Mouse (Mus musculus): Measurements from ENCODE around the gene Tmeff2.
"Not testable (repeated sequence)": the region's sequence is repeated elsewhere in the genome, so short reads cannot be mapped to it uniquely, and the experiment has no call there.

Gene Tmeff2

DNA sequence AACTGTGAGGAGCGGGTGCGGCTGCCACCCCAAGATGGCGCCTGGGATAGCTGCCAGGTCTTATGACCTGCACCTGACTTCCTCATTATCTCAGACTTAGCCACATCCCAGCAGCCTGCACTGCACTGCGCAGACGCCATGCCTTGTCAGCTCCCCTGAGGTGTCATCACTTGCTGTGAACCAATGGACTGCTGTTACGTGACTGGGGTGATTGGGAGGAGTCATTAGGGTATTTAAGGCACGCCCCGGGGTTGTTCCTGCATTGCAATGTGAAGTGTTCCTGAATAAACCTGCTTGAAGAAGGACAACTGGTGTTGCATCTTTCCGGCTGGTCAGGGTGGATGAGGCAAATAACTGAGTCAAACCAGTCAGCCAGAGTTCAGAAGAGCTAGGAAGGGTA, at the start of gene Tmeff2:
Gene Tmeff2, plus strand, starts transcription at position 262 of the 400 bp plus-strand sequence.
- DNase-seq = not testable (repeated sequence)

GRCm38 (mm10) chr1:50861515-50861914, 38.9 kb upstream of the Tmeff2 start:
- no peak for DNase-seq

- peak; percentile 93 for DNase-seq
These were observed 2.8 kb upstream of the Tmeff2 start for GRCm38 (mm10) chr1:50897696-50898095.

- DNase-seq = peak; percentile 34
These were observed 24.4 kb downstream of the Tmeff2 start for GRCm38 (mm10) chr1:50924838-50925355.

DNA sequence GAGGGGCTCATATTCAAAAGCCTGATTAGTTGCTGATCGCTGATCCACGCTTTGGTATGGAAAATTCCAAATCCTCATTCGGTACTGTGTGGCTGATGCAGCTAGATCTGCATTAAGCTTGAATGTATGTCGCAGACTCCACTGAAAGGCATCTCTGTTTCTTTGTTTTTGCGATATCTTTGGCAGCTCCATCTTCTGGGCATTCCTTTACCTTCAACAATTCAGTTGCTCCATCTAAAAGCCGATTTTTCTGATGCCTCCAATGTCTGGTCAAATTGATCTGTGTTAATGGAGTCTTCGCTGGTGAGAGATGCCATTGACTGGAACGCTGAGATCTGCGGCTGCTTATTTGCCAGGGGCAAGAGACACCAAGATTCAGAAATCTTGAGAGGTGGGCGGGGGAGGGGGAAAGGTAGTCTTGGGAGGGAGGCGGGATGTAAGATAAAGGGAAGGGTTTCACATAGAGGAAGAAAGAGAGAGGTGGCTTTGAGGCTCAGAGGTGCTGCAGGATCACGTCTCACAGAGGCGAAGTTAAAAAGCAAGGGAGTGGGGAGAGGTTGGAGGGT, 25.0 kb downstream of the Tmeff2 start:
- DNase-seq = peak; percentile 53

- peak; percentile 45 for DNase-seq
These were observed 26.1 kb downstream of the Tmeff2 start for GRCm38 (mm10) chr1:50926374-50927060.

GRCm38 (mm10) chr1:50927077-50927611, 26.7 kb downstream of the Tmeff2 start:
- DNase-seq = peak; percentile 98

GRCm38 (mm10) chr1:50927679-50928187, 27.3 kb downstream of the Tmeff2 start:
- no peak for DNase-seq

GRCm38 (mm10) chr1:50928776-50929175, 28.3 kb downstream of the Tmeff2 start:
- DNase-seq = peak; percentile 38

GRCm38 (mm10) chr1:50935076-50935475, 34.6 kb downstream of the Tmeff2 start:
- DNase-seq = peak; percentile 41

GRCm38 (mm10) chr1:50935484-50935883, 35.0 kb downstream of the Tmeff2 start:
- no peak for DNase-seq

DNA sequence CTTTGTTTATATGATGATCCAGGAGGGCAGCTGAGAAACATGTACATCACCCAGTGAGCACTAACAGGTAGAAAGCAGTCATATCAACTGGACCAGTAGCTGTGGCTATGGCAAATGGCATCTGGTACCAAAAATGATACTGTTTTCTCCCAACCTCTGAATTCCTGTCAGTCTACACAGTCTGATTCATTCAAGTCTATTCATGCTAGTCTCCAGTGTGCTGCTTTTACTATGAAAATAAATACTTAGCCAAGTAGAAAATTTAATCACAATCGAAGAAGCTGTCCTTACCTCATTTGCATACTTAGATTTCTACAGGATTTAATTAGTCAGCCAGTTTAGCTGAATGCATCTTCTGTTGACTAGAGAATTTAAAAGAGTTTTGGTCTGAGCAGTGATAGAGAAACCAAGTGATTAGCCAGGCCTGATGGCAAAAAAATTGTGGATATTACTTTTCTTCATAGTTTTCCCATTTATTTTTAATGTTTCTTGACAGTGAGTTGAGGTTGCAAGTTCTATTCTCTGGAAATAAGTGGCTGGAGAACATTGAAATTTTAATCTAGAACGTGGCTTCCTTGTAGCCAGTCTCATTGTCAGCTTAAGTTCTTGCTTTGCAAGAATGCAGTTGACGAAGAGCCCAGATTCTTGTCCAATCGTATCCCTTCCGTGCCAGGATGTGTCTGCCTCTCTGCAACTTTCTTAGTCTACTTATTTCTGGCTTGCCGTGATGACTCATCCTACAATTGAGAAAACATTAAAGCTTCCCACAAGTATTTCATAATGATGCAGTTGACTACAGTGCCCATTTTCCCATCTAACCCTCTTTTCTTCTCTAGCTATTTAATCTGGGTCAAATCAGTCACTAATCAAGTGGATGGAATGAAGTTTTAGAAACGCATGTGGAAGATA, 39.9 kb downstream of the Tmeff2 start:
- DNase-seq = peak; percentile 7

DNA sequence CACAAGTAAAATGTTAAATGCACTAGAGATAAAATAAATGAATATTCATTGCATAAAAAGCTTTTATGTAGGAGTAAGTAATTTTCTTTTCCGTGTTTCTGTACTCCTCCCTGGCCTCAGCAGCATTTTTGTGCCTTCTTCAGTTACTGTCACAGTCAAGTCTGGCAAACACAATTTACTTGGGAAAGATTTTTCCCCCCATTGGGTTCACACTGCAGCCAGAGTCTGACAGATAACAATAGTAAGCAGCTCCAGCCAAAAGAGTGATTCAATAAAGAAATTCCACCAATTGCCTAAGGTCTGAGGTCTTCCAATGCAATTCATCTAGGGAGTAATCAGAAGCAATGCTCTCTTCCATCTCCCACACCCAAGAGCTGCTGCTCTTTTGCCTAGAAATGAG, 48.1 kb downstream of the Tmeff2 start:
- DNase-seq = no peak

- DNase-seq = no peak
These were observed 58.4 kb downstream of the Tmeff2 start for GRCm38 (mm10) chr1:50958844-50959243.

GRCm38 (mm10) chr1:50961954-50962648, 61.7 kb downstream of the Tmeff2 start:
- peak; percentile 74 for DNase-seq

- no peak for DNase-seq
These were observed 62.2 kb downstream of the Tmeff2 start for GRCm38 (mm10) chr1:50962649-50963000.

DNA sequence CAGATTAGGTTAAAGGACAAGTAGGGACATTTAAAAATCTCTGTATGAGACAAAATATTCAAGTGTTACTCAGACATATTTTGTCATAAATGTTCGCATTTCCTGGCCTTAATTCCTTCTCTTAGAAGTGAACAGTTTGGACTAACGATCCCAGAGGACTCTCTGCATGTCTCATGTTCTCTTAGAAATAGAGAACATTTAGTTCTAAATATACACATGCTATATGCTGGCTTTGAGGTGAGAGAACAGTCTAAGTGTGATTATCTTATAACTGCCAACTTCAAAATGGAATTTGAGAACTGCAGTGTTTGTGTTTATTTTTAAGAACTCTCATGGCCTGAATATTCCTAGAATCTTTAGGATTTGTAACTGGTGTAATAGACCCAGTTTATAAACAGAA, 69.2 kb downstream of the Tmeff2 start:
- DNase-seq = no peak

GRCm38 (mm10) chr1:50970853-50971252, 70.4 kb downstream of the Tmeff2 start:
- DNase-seq = no peak

GRCm38 (mm10) chr1:50972509-50973436, 72.3 kb downstream of the Tmeff2 start:
- DNase-seq = no peak

GRCm38 (mm10) chr1:50979358-50980081, 79.1 kb downstream of the Tmeff2 start:
- no peak for DNase-seq
